Mouse (Mus musculus) neural tube, embryonic 12.5 days (tissue): ENCODE results near the gene Olfr1371. TPM values are rescaled to one million over a fixed set of nuclear protein-coding genes. Genes with fewer than 3 reads are reported as not detected.
"Not testable (repeated sequence)": the region's sequence is repeated elsewhere in the genome, so short reads cannot be mapped to it uniquely, and the experiment has no call there.

Source experiments
- ATAC-seq: fragments of 200-750 bp; cut with Nextera tagmentation; 2 replicates; pipeline ENCODE4 v1.8.0; 2017; ENCODE audit warnings: low read depth, mild to moderate bottlenecking, moderate TSS enrichment, moderate library complexity; ENCODE audit not compliant: low FRiP score
- H3K27ac ChIP-seq: fragments of 300-500 bp; sonication (generic); 2 replicates; pipeline ENCODE4 v1.5.1; 2016
- H3K27me3 ChIP-seq: fragments of 300-500 bp; sonication (generic); replicated peaks from 2 replicates; pipeline ENCODE4 v1.6.1; 2016; ENCODE audit warnings: mild to moderate bottlenecking
- H3K36me3 ChIP-seq: fragments of 300-500 bp; sonication (generic); 2 replicates; pipeline ENCODE4 v1.6.1; 2016; ENCODE audit warnings: mild to moderate bottlenecking
- H3K4me1 ChIP-seq: fragments of 300-500 bp; sonication (generic); 2 replicates; pipeline ENCODE4 v1.6.1; 2016
- H3K4me2 ChIP-seq: fragments of 300-500 bp; sonication (generic); replicated peaks from 2 replicates; pipeline ENCODE4 v1.6.1; 2016; ENCODE audit warnings: mild to moderate bottlenecking
- H3K4me3 ChIP-seq: fragments of 300-500 bp; sonication (generic); 2 replicates; pipeline ENCODE4 v1.5.1; 2016
- H3K9ac ChIP-seq: fragments of 300-500 bp; sonication (generic); 2 replicates; pipeline ENCODE4 v1.6.1; 2016; ENCODE audit warnings: mild to moderate bottlenecking
- H3K9me3 ChIP-seq: fragments of 300-500 bp; sonication (generic); 2 replicates; pipeline ENCODE4 v1.6.1; 2016; ENCODE audit warnings: mild to moderate bottlenecking
- WGBS: fragments of 180-500 bp; shearing (Covaris S2); methylation state at CpG from one replicate; pipeline ENCODE4 v1.1.7; 2016; 5-methylcytosine and 5-hydroxymethylcytosine counted together
- polyA plus RNA-seq: library from polyadenylated mRNA; unstranded; fragments of >200 nt; fragmentation: Nextera tagmentation; extraction: Ambion mirVana; gene quantifications from 2 replicates; pipeline ENCODE4 v1.2.1, GENCODE M21; 2016

Olfr1371 gene
- polyA plus RNA-seq, 1 experiment from 2014 or later = not detected

- not testable (repeated sequence) for H3K27me3 ChIP-seq, H3K9me3 ChIP-seq, H3K27ac ChIP-seq, H3K4me3 ChIP-seq, H3K36me3 ChIP-seq, ATAC-seq, H3K4me1 ChIP-seq, H3K9ac ChIP-seq, H3K4me2 ChIP-seq
- WGBS = 92% methylated on average over 6 of the region's 6 CpGs
Measured at GRCm38 (mm10) chr11:52221921-52222320, 8.1 kb upstream of the Olfr1371 start.

- Histone ChIP-seq H3K9me3 (no peaks in the 10 kb centered on the region), H3K9ac (no peak overlapping the region), H3K4me3 (no peak overlapping the region), H3K36me3 (no peaks in the 10 kb centered on the region), H3K4me2 (peak overlapping the region; percentile 31; the same call in 1 of the 2 replicates), H3K27ac (no peak overlapping the region), H3K4me1 (no peaks in the 10 kb centered on the region), H3K27me3 (peaks cover 8% of the 10 kb centered on the region; the same call in 1 of the 2 replicates)
- 10% methylated on average over 4 of the region's 4 CpGs for WGBS
- ATAC-seq = 0 out of 2 replicates have a peak, but pooled peaks have one; percentile 29
Measured at GRCm38 (mm10) chr11:52220282-52220681, 6.5 kb upstream of the Olfr1371 start.

GRCm38 (mm10) chr11:52196496-52197023 is 17.2 kb downstream of the Olfr1371 start:
- not testable (repeated sequence) for H3K27me3 ChIP-seq, H3K4me1 ChIP-seq, H3K27ac ChIP-seq, H3K9me3 ChIP-seq, H3K4me2 ChIP-seq, ATAC-seq, H3K9ac ChIP-seq, H3K36me3 ChIP-seq, H3K4me3 ChIP-seq
- 95% methylated on average over 8 of the region's 8 CpGs for whole genome bisulfite sequencing

GRCm38 (mm10) chr11:52180651-52181050 is 33.1 kb downstream of the Olfr1371 start:
- not testable (repeated sequence) for H3K4me1 ChIP-seq
- 92% methylated on average over 4 of the region's 4 CpGs for WGBS

GRCm38 (mm10) chr11:52179897-52180296 is 33.9 kb downstream of the Olfr1371 start:
- not testable (repeated sequence) for H3K9ac ChIP-seq

More at GRCm38 (mm10) chr11:52180651-52181050, 33.1 kb downstream of the Olfr1371 start:
- not testable (repeated sequence) for H3K27me3 ChIP-seq, H3K4me3 ChIP-seq, H3K4me2 ChIP-seq, H3K9ac ChIP-seq, ATAC-seq, H3K9me3 ChIP-seq, H3K27ac ChIP-seq, H3K36me3 ChIP-seq

GRCm38 (mm10) chr11:52168461-52168860 is 45.3 kb downstream of the Olfr1371 start:
- Histone ChIP-seq H3K36me3 (no peaks in the 10 kb centered on the region), H3K4me1 (no peaks in the 10 kb centered on the region; the same call in 1 of the 2 replicates), H3K4me3 (peak overlapping the region; percentile 37), H3K27me3 (peaks cover 34% of the 10 kb centered on the region), H3K9ac (no peak overlapping the region), H3K27ac (no peak overlapping the region), H3K9me3 (no peaks in the 10 kb centered on the region), H3K4me2 (peak overlapping the region; percentile 68)
- WGBS = 23% methylated on average over 12 of the region's 12 CpGs
- no peak for ATAC-seq

More at GRCm38 (mm10) chr11:52179897-52180296, 33.9 kb downstream of the Olfr1371 start:
- H3K36me3 ChIP-seq, ATAC-seq, H3K4me2 ChIP-seq, H3K27me3 ChIP-seq, H3K4me1 ChIP-seq, H3K9me3 ChIP-seq, H3K27ac ChIP-seq, H3K4me3 ChIP-seq: not testable (repeated sequence)
- 96% methylated on average over 2 of the region's 3 CpGs for WGBS

- Histone ChIP-seq H3K27me3 (peaks cover 34% of the 10 kb centered on the region), H3K4me2 (peak overlapping the region; percentile 68), H3K4me3 (peak overlapping the region; percentile 37), H3K9ac (0 out of 2 replicates have a peak overlapping the region, but pooled peaks have one; percentile 26)
- not testable (repeated sequence) for H3K27ac ChIP-seq, H3K36me3 ChIP-seq, H3K9me3 ChIP-seq, H3K4me1 ChIP-seq
- WGBS = 2% methylated on average over 41 of the region's 42 CpGs
- 0 out of 2 replicates have a peak, but pooled peaks have one; percentile 21 for ATAC-seq
Measured at GRCm38 (mm10) chr11:52167901-52168302, 45.9 kb downstream of the Olfr1371 start.

- no peaks in the 10 kb centered on the region for H3K36me3 ChIP-seq
- H3K27ac ChIP-seq = no peak overlapping the region
- H3K4me3 ChIP-seq = no peak overlapping the region
- no peaks in the 10 kb centered on the region for H3K9me3 ChIP-seq
- H3K9ac ChIP-seq = no peak overlapping the region
- no peak for ATAC-seq
- H3K27me3 ChIP-seq = peaks cover 34% of the 10 kb centered on the region
- H3K4me1 ChIP-seq = no peaks in the 10 kb centered on the region; the same call in 1 of the 2 replicates
- WGBS = under 1% methylated on average over 21 of the region's 21 CpGs
- H3K4me2 ChIP-seq = 0 out of 2 replicates have a peak overlapping the region, but pooled peaks have one; percentile 20
Measured at GRCm38 (mm10) chr11:52167126-52167525, 46.7 kb downstream of the Olfr1371 start.

GRCm38 (mm10) chr11:52163926-52164325 is 49.9 kb downstream of the Olfr1371 start:
- Histone ChIP-seq H3K27ac (no peak overlapping the region), H3K36me3 (no peaks in the 10 kb centered on the region), H3K4me1 (no peaks in the 10 kb centered on the region; the same call in 1 of the 2 replicates), H3K9me3 (no peaks in the 10 kb centered on the region), H3K4me3 (no peak overlapping the region), H3K4me2 (no peak overlapping the region), H3K27me3 (peaks cover 29% of the 10 kb centered on the region), H3K9ac (no peak overlapping the region)
- no peak for ATAC-seq
- 31% methylated on average over 10 of the region's 10 CpGs for WGBS

Other genes with a start within 250 kb of the Olfr1371 start
- gene Cdkn2aipnl, start 246.3 kb downstream of the Olfr1371 start, polyA plus RNA-seq = 111 and 112 TPM in 2 replicates
- gene Ube2b, start 213.2 kb downstream of the Olfr1371 start, polyA plus RNA-seq = 254 and 259 TPM in 2 replicates
- 19.5 and 19.6 TPM in 2 replicates for gene Cdkl3, start 209.8 kb downstream of the Olfr1371 start, polyA plus RNA-seq
- gene Ppp2ca, start 115.3 kb downstream of the Olfr1371 start, polyA plus RNA-seq = 132 and 143 TPM in 2 replicates
- not detected in 2 replicates for gene Olfr1373, start 68.5 kb downstream of the Olfr1371 start, polyA plus RNA-seq
- 1,002 and 1,024 TPM in 2 replicates for gene Skp1a, start 18.0 kb upstream of the Olfr1371 start, polyA plus RNA-seq
- gene Tcf7, start 69.0 kb upstream of the Olfr1371 start, polyA plus RNA-seq = 7.5 and 8.8 TPM in 2 replicates
- 221 and 251 TPM in 2 replicates for gene Vdac1, start 146.9 kb upstream of the Olfr1371 start, polyA plus RNA-seq
- 151 and 153 TPM in 2 replicates for gene 9530068E07Rik, start 182.4 kb upstream of the Olfr1371 start, polyA plus RNA-seq